Mouse (Mus musculus): ENCODE measurements around the gene St8sia1.

St8sia1 gene

GRCm38 (mm10) chr6:142830221-142830620, 134.0 kb downstream of the St8sia1 start:
- no peak for DNase-seq (ENCODE audit: low read depth, low spot score)

DNA sequence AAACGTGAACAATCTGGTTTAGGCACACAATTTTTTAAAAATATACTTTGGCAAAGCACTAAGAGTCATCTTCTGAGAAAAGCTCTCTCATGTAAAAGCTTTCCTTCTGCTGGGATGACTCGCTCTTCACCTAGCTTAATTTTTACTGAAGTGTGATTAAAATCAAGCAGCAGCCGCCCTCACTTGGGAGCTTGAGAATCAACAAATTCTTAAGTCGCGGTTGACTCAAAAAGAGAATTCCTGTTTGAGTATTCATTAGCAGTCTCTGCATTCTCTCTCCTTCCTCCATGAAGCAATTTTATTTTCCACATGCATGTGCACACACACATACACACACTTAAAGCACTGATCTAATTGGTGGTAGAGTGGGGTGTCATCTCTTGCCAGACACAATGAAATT, 138.8 kb downstream of the St8sia1 start:
- DNase-seq (ENCODE audit: low read depth, low spot score): no peak

- peak; percentile 54 for DNase-seq (ENCODE audit: low read depth, low spot score)
Observed at GRCm38 (mm10) chr6:142823008-142823787, 141.1 kb downstream of the St8sia1 start.

DNA sequence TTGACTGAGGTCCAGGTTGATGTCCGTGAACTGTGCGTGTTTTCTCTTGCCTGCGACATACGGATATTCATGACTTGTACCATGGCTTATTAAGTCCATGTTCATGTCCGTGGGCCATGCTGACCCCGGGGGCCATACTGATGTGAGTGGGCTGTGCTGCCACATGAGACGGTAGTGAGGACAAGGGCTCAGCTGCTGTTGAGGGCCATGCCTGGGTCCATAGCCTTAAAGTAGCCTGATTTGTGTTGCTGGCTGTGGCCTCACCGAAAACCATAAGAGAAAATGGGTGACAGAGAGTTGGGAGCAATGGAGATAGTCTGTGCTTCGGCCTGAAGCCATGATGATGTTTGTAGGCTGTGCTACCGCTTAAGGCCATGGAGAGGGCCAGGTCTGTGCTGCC, 145.9 kb downstream of the St8sia1 start:
- DNase-seq (ENCODE audit: low read depth, low spot score): no peak

- no peak for DNase-seq (ENCODE audit: low read depth, low spot score)
Observed at GRCm38 (mm10) chr6:142815513-142815912, 148.7 kb downstream of the St8sia1 start.

- DNase-seq (ENCODE audit: low read depth, low spot score): peak; percentile 84
Observed at GRCm38 (mm10) chr6:142814495-142814921, 149.7 kb downstream of the St8sia1 start.

DNA sequence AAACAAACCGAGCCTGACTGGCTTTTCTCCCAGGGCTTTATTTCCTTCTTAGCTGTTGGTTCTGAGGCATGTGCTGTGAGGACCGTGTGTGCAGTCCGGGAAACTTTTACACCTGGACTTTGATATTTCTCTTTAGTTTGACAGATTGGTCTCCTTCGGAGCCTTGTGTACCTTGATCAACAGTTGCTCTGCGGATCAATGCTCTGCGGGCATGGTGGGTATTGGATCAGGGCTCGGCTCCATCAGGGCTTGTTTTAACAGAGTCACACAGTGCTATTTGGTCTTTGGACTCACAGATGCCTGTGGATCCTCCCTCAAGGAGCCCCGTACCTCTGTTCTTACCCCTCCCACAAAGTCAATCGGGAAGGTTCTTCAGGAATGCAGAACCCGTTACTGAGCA, 150.2 kb downstream of the St8sia1 start:
- no peak for DNase-seq (ENCODE audit: low read depth, low spot score)

- DNase-seq (ENCODE audit: low read depth, low spot score): no peak
Observed at GRCm38 (mm10) chr6:142812969-142813368, 151.3 kb downstream of the St8sia1 start.

GRCm38 (mm10) chr6:142810239-142810638, 154.0 kb downstream of the St8sia1 start:
- DNase-seq (ENCODE audit: low read depth, low spot score): peak; percentile 42

GRCm38 (mm10) chr6:142809373-142810098, 154.7 kb downstream of the St8sia1 start:
- DNase-seq (ENCODE audit: low read depth, low spot score): peak; percentile 36

- DNase-seq (ENCODE audit: low read depth, low spot score): no peak
Observed at GRCm38 (mm10) chr6:142806326-142806725, 157.9 kb downstream of the St8sia1 start.

DNA sequence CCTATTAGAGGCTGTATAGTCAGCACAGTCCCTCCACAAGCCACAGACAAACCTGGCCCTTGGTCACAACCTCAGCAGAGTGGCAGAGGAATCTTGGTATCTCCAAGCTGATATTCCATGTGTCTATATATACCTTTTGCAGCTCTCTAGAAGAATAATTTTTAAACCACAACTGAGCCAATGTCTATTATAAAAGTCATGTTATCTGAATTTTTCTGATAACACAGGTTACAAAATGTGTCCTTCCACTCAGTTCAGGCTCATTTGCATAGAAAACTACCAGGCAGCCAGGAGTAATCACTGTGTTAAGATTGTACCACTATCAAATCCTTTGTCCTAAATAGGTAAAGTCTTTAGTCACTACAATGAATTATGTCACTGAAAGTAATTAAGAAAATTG, 159.8 kb downstream of the St8sia1 start, which contains the start of gene Sult6b2:
Gene Sult6b2 (minus strand): TSS at position 101 of the 400 bp plus-strand sequence.
- no peak for DNase-seq (ENCODE audit: low read depth, low spot score)

DNA sequence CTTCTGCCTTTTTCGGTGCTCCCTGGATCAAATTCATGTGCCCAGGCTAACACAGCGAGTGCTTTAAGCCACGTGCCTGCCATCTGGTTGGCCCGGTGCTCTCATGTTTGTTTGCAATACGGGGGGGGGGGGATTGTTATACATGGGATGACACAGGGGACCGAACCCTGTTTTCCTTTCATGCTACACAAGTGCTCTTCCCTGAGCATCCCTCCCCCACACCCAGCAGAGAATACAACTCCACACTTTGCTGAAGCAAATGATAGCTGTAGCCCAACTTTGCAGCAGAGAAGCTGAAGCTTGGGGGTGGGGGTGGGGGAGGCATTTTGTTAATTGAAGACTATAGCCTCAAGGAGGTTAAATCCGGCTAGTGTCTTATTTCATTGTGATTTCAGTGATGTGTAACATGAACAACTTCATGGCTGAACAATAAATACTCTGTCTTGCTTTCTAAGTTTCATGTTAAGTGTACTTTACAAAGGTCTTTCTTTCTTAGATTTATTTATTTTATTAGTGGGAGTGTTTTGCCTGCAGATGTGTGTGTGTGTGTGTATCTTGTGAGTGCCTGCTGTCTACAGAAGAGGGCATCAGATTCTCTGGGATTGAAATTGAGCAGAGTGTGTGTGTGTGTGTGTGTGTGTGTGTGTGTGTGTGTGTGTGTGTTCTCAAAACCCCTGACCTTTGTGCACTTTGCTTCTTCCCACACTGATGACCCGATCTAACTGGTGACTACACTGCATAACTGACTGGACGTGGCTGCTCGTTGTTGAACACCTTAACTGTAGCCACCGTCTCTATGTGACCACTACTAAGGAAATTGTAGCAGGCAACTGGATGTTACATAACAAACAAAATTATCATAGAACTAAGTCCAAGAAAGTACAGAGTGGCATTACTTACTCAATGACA, 161.4 kb downstream of the St8sia1 start:
- DNase-seq (ENCODE audit: low read depth, low spot score): no peak

- no peak for DNase-seq (ENCODE audit: low read depth, low spot score)
Observed at GRCm38 (mm10) chr6:142801687-142802086, 162.6 kb downstream of the St8sia1 start.

- no peak for DNase-seq (ENCODE audit: low read depth, low spot score)
Observed at GRCm38 (mm10) chr6:142799704-142800374, 164.4 kb downstream of the St8sia1 start.

DNA sequence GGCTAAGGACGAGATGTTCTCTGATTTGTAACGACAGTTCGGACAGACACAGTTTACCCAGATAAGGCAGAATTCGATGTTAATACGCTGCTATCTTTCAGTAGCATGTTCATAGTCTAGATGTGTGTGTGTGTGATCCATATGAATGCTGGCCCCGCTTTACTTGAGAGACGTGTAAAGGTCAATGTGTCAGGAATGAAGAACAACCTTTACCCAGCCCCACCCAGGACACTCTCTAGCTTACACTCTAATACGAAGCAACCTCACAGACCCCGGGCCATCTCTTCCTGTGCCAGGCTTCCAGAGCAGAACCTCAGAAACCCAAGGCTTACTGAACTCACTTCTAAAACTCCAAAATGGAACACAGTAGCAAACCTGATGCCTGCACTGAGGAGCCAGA, 165.4 kb downstream of the St8sia1 start:
- no peak for DNase-seq (ENCODE audit: low read depth, low spot score)

DNA sequence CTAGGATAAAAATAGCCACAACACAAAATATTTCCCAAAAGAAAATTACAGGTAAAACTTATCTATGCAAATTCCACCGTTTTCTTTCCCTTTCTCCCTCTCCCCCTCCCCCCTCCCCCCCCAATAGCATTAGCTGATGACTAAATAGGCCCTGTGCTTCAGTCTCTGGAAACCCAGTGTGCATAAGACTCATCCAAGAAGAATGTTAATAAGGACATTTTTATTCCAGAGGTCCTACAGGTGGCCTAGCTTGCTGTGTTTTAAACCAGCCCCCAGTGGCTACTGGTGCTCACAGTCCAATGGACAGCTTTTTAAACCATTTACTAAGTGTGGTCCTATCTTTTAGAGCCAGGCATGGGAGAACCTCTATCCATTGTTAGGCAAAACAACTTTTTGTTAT, 166.3 kb downstream of the St8sia1 start:
- DNase-seq (ENCODE audit: low read depth, low spot score): no peak

- DNase-seq (ENCODE audit: low read depth, low spot score): no peak
Observed at GRCm38 (mm10) chr6:142795655-142796441, 168.4 kb downstream of the St8sia1 start.

DNA sequence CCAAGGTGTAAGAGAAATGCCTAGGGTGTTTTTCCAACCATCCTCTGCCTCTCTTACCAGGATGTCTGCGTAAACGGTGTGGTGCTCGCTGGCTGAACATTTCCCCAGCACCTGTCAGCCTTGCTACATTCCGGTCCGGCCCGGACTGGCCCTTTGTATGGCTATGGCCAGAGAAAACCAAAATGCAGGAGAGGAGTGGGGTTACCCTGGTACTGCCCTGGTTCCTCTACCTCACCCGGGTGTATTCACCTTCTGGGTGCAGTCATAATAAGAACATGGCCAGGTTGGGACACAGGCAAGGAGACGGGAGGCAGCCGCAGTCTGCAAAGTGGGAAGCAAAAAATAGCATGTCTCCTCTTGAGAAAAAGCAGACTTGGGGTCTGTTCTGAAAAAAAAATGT, 169.2 kb downstream of the St8sia1 start:
- no peak for DNase-seq (ENCODE audit: low read depth, low spot score)

- DNase-seq (ENCODE audit: low read depth, low spot score): no peak
Observed at GRCm38 (mm10) chr6:142793468-142793867, 170.8 kb downstream of the St8sia1 start.

Data from CD4-positive helper T cell, adult 2 months (primary cell).